Mouse (Mus musculus): ENCODE measurements around the gene Slc27a3.
"Not testable (repeated sequence)": the region's sequence is repeated elsewhere in the genome, so short reads cannot be mapped to it uniquely, and the experiment has no call there.

Slc27a3 gene

DNA sequence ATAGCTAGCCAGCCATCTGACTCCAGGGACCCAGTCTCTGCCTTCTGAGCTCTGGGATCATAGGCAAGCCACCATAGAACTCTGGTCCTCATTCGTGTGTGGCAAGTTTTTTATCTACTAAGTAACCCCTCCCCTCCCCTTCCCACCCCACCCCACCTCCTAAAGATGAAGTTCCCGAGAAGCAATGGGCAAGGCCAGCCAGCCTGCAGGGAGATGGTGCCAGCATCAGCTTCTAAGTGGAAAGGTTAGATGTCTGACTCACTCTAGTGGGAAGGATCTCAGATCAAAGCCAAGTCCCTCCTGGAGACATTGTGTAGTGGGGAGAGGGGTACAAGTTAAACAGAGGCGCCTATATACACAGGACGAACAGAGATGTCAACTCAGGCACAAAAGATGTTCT lies 1.3 kb upstream of the Slc27a3 start:
- DNase-seq (ENCODE audit: low read depth, low spot score): no peak

DNA sequence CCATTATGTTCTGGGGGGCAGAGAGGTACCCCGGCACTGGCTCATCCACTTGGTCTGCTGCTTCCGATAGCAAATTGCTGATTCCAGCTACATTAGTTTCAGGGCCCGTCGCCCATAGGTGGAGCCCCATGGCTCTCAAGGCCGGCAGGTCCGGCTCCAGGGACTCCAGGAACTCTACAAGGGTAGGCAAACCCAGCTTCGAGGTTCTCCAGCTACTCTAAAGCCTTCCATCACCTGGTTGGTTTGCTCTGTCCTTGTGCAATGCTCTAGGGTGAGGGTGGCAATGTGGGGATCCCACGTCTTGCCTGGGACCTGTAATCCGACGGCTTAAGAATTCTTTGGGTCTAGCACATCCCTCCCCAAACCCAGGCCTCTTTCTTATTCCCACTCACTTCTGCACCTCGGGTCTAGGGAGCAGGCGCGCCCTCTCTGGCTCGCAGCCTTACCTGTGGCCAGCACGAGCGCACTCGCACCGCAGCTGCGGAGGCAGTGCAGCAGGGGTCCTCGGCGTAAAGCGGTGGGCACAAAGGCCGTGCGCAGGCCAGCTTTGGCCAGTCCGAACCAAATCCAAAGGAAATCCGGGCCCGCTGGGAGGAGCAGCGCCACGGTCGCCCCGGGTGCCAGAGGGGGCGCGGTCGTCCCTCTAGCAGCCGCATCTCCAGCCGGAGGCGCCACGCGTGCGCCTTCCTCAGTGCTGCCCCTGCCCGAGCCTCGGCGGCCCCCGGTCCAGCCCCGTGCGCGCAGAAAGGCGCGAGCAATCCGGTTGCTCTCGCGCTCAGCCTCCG lies 820 bp downstream of the Slc27a3 start:
- no peak for DNase-seq (ENCODE audit: low read depth, low spot score)

DNA sequence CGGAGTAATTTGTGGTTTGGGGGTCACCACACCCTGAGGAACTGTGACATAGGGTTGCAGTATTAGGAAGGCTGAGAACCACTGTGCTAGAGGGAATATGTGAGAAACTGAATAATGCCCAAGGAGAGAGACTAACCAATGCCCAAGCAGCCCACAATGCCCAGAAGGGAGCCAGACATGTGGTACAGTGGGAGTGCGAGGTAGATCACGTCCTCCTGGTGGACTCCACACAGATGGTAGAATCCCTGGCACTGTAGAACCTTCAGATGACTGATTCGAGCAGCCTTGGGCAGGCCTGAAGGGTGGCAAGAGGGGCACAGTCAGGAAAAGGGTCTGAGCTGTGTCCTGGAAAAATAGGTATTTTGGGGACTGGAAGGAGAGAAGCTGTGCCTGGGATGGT lies 1.5 kb downstream of the Slc27a3 start:
- no peak for DNase-seq (ENCODE audit: low read depth, low spot score)

DNA sequence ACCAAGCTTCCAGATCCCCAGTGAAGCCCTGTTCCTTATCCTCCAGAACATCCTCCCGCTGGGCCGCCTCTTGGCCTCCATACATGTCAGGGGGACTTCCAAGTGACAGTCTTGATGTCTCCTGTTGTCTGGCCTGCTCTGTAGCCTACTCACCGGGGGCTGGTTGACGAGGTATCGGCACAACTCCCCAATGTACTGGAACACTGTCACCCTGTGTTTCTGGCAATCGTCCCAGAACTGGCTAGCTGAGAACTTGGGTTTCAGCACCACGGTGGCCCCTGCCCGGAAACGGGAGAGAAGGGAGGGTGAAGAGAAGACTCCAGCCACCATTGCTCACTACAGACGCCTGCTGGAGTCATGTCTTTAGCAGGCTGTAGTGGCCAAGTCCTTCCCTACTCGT lies 2.3 kb downstream of the Slc27a3 start:
- DNase-seq (ENCODE audit: low read depth, low spot score): no peak

DNA sequence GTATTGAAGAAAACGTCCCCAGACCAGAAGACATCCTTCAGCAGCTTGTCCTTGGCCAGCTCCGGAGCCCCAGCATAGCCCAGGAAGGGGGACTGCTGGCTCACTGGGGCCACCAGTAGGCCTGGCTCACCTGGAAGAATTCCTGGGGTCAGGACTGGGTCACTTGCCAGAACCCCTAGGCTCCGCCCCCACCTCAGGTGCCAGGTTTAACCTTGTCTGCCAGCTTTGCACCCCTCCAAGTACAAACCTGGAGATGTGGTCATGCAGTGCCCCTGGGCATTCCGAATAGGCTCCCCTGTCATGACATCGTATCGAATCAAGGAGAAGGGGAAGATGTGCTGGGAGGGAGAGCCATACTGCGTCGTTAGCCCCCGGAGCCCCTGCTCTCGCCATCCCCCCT lies 2.9 kb downstream of the Slc27a3 start:
- DNase-seq (ENCODE audit: low read depth, low spot score): no peak

DNA sequence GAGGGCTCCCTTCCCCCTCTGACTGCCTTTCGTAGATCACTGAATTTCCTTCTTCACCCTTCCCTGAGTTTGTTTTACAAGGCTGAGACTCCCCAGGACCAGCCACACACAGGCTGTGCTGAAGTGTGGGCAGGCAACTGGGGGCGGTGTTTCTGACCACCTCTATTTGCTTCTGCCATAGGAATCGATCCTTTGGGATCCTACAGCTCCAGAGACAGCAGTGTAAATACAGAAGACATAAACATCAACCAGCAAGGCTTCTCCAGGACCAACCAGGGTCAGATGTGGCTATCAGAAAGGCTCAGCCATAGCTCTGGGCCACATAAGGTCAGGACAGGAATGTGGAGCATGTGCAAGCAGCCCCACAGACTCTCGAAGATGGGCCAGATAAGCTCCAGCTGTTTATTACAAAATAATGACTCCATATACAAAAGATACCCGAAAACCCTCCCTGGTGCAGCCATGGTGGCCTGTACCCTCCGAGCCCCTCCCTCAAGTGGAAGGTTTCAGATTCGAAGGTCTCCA lies 4.8 kb downstream of the Slc27a3 start:
- no peak for DNase-seq (ENCODE audit: low read depth, low spot score)

DNA sequence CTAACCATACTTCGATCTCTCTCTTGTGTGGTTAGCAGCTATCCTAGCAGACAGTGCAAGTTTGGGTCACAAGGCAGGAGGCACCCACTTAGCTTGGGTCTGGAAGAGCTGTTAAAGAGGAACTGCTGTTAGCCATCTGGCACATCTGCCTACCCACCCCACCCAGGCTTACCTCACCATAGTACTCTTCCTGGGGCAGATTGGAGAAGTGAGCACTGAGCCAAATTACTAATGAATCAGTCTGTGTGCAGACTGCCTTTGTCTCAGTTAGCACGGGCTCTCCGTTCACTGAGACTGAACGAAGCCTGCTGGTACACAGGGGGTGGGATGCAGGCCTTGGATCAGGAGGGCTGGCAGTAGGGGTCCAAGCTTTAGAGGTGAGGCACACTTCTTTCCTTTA lies 6.0 kb downstream of the Slc27a3 start:
- DNase-seq (ENCODE audit: low read depth, low spot score): no peak

DNA sequence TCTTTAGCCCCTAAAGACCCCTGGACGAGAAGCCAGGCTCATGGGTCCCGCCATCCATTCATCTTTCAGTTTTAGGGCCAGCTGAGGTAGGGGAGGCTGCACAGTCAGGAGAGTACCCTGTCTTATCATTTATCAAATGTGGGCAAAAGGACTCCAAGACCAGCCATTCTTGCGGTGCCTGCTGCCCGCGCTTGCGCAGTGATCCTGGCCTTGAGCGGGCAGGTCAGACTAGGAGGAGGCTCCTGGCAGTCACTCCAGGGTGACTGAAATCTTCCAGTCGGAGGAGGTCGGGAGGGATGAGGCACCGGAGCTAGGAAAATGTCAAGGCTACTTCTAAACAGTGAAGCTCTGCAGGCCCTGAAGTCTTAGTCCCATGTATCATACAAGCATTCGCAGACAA lies 8.0 kb downstream of the Slc27a3 start:
- no peak for DNase-seq (ENCODE audit: low read depth, low spot score)

DNA sequence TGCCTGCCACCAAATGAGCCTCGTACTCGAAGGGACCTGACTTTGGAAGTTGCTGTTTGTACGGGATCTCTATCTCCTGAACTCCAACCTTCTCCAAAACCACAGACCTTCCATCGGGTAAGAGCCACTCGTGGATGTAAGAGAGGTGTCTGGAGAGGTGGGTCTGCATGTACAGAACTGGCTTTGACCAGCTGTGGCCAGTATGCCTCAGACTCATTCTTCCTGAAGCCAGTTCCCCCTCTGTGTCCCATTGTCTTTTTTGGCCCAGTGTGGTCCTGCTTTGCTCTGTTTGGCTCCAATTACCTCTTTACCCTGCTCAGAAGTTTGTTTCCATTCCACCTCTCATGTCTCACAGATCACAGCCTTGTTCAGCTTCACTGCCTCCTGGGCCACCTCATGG lies 11.2 kb downstream of the Slc27a3 start:
- DNase-seq (ENCODE audit: low read depth, low spot score): no peak

DNA sequence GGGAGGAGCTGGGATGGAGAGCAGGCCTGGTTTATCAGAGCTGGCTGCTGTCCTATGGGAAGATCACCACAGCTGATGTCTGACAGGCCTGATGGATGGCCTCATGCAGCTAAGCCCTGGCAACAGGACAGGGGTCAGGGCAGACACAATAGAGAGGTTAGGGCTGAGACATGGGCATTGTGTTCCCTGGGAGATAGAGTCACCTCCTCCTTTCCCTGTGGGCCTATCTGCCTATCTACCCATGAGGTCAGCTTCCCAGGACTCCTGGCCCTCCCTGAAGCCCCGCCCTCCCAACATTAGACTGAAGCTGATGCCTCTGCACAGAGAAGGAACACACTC lies 13.5 kb downstream of the Slc27a3 start:
- no peak for DNase-seq (ENCODE audit: low read depth, low spot score)

DNA sequence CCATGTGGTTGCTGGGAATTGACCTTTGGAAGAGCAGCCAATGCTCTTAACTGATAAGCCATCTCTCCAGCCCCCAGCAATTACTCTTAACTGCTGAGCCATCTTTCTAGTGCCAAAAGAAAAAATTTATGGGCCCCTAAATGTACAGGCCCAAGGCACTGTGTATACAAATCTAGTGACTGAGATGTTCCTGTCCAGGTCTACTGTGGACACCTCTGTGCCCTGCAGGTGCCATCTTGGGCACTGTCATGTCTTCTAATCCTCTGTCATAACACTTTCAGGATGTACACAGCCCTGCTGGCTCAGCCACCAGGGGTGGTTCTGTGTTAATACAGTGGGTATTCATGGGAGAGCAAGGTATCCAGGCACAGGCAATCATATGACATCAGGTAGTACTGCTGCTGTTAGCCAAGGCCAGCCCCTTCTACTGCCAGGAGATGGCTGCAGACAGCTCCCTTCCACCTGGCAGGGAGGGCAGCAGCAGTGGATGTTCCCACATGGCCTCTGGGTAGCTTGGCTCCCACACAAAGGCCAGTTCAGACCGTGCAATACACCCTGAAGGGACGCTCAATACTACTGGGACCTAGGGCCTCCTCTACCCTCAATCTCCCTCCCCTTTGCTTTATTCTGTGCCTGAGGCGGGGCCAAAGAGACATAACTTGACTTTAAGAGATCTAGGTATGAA lies 14.0 kb downstream of the Slc27a3 start:
- no peak for DNase-seq (ENCODE audit: low read depth, low spot score)

DNA sequence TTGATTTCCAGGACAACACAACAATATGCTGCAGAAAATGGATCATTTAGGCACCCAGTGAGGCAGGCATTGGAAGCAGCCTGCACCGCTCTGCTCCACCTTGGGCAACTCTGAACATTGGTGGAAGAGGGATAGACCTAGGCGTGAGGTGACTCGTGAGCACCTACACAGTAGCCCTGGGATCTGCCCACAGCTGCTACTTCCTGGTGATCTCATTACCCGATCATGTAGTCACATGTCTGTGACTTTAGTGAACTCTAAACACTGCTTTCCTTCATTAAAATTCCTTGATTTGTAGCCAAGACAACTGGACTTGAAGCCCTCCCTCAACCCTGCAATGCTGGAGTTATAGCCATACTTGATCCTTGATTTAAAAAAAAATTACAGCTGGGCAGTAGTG lies 15.4 kb downstream of the Slc27a3 start:
- no peak for DNase-seq (ENCODE audit: low read depth, low spot score)

DNA sequence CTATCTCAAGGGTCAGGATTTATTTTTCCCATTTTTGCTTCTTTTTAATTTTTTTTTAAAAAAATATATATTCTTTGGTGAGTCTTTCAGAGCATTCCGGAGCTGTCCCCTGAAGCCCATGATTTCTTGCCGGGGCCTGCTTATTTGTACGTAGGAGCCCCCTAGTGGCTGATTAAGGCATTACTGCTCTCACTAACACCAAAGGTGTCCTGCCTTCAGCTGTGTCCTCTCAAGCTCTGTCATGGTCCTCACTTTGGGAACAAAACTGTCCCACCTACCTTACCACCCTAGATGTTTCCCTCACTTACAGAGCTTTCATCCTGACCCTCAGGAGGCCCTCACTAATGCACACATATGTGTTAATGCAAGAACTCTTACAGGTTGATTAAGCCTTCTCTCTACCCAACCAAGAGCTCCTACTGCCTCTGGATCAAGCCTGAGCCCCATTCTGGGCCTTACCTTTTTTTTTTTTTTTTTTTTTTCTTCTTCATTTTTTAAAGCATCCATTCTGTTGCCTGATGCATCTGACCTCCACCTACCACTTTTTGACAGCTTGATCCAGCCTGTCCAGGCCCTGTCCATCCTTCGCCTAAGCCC lies 16.2 kb downstream of the Slc27a3 start:
- DNase-seq (ENCODE audit: low read depth, low spot score): peak; percentile 69

DNA sequence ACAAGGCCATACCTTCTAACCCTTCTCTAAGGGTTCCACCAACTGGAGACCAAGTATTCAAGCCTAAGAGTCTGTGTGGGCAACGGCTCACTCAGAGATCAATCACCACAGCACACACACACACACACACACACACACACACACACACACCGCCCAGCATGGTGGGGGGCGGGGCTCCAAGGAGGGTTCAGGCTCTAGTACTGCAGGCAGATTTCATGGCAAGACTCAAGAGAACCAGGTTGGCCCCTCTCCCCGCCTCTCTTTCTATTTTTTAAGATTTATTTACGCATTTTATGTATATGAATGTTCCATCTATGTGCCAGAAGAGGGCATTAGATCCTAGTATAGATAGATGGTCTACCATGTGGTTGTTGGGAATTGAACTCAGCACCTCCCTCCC lies 16.9 kb downstream of the Slc27a3 start:
- DNase-seq (ENCODE audit: low read depth, low spot score): no peak

DNA sequence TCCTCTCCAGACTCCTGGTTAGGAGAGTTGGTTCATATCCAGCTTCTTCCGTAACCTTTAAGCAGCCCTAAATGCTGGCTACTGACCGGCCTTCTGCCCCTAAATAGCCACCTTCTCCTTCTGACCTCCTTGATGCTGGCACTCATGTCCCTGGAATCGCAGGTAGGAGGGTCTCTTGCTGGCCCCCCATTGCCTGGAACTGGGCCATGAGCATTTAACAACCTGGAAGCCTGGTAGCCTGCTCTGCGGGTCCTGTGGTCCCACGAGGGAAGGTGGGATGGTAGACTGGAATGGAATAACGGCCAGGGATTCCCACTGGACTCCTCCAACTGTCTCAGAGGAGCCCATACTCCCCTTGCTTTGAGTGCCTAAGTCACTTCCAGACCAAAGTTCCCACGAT lies 17.9 kb downstream of the Slc27a3 start:
- DNase-seq (ENCODE audit: low read depth, low spot score): no peak

DNA sequence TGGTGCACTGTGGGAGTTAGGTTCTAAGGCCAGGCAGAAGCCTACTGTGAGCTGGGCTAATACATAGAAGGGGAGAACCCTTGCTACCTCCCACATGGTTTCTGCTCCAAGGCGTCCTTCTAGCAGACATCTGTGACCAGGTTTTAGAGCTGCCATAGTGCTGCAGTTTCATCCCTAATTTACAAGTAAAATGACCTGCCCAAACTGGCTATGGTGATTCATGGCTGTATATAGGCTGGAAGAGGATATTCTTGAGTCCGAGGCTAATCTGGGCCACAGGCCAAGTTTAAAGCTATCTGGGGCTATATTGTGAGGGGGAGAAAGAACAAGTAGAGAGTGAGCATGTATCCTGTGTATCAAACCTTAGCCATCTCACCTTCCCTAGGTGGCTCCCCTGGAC lies 20.7 kb downstream of the Slc27a3 start:
- DNase-seq (ENCODE audit: low read depth, low spot score): no peak

DNA sequence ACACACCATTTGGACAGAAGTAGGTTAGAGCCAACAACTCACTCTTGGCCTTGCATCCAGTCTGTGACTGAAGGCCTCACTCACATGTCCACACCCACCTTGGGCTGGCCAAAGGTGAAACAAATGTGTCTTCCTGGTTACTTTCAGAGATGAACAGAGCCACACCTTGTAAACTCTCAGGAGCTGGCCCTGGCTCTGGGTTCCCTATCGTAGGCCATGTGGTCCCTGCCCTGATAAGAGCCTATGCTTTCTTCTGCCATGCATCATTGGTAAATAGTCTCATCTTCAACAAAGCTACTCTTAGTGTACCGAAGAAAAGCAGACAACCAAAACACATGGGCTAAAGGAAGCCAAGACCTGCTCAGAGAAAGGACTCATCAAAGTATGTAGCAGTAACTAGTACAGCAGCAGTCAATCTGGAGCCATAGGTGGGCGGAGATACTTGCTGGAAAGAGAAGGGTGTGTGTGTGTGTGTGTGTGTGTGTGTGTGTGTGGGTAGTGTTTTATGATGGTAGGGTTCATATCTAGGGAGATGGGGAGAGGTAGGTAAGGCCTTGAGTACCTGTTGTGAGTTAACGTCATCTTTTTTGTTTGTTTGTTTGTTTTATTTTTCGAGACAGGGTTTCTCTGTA lies 22.6 kb downstream of the Slc27a3 start:
- DNase-seq (ENCODE audit: low read depth, low spot score): no peak

DNA sequence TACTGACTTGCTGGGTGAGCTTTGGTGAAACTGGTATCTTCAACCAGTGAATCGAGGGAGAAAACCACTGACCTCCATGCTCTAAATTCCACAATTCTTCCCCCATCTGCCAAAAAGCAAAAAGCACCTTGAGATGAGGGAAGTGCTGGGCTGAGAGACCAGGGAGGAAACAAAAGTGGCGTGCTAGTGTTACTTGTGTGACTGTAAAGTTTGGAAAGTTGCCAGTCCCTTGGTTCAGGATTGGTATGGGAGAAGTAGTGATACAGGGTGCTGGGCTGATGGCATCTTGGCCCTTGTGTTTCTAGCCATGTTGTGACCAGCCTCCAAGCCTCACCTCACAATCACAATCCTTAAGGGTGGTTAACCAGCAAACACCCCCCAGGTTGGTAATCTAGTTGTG lies 27.4 kb downstream of the Slc27a3 start:
- no peak for DNase-seq (ENCODE audit: low read depth, low spot score)

DNA sequence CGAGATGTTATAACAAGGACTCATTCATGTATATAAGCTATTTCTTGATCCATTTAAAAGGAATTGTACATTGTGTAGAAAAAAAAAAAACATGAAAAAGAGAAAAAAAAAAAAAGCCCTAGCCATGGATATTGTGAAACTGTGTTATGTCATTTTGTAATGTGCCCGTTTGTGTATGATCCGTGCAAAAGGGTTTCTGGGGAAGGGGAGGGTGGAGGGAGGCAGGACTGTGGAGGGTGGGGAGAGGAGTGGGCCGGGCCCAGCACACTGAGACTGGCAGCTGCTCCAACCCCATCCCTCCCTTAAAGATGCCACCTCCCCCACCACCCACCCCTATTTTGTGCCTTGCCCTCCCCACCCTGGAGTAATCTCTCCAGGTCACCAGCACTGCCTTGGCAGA lies 28.3 kb downstream of the Slc27a3 start:
- DNase-seq (ENCODE audit: low read depth, low spot score): no peak

DNA sequence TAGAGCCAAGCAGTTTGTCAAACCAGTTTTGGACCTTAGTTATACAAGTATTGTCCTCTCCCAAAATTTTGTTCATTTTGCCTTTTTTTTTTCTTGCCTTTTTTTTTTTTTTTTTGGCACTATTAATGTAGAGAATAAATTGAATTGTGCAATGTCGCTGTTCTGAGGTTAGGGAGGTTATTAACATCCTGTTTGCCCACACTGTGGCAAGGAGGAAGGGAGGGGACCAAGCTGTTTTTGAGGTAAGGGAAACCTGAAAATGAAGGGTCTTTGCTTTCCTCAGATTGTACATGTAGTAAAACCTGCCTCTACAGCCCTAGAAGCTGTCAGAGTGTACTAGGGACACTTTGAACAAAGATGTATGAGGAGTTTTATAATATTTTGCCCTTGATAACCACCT lies 30.5 kb downstream of the Slc27a3 start:
- DNase-seq (ENCODE audit: low read depth, low spot score): no peak

DNA sequence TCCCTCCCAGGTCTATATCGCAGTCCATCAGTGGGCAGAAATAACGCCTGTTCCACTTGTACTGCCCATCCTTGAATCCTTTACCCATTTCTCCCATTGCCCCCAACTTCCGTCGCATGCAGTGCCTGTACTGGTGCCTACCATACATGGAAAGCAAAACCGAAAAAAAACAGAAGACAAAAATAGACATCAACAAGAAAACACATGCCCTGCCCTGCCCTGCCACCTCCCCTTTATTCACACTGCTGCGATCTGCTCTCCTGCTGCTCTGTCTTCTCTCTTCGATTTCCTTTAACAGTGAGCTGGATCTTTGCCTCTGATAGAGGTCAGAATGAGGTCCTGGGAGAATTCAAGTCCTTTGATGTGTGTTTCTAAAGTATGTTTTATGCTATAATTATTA lies 31.8 kb downstream of the Slc27a3 start:
- DNase-seq (ENCODE audit: low read depth, low spot score): no peak

DNA sequence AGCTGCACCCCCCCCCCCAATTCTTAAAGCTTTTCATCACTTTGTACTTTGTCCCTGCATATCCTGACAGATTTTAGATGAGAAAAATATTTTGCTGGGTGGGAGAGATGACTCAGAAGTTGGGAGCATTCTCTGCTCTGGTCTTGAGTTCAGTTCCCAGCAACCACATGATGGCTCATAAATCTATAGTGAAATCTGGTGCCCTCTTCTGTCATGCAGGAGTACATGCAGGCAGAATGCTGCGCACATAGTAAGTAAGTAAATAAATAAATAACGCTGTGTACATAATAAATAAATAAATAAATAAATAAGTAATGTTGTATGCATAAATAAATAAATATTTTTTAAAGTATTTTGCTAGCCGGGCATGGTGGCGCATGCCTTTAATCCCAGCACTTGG lies 41.9 kb downstream of the Slc27a3 start:
- no peak for DNase-seq (ENCODE audit: low read depth, low spot score)

DNA sequence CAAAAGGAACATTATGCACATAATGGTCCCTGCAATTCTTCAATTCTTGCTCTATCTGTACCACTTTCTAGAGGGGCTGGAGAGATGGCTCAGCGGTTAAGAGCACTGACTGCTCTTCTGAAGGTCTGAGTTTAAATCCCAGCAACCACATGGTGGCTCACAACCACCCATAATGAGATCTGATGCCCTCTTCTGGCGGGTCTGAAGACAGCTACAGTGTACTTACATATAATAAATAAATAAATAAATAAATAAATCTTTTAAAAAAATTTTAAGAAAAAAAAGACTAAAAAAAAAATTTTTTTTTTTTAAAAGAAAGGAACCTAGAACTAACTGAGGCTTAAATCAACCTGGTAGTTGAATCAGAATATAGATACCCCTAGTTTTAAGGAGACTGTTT lies 46.9 kb downstream of the Slc27a3 start:
- not testable (repeated sequence) for DNase-seq (ENCODE audit: low read depth, low spot score)
